Mouse (Mus musculus) liver, adult 2 months (tissue): ENCODE data around the gene Slc22a17. TPM values are rescaled to one million over a fixed set of nuclear protein-coding genes. Genes with fewer than 3 reads are reported as not detected.

Source experiments
- DNase-seq: peaks from one replicate; pipeline ENCODE4 v3.0.0-alpha.2; 2011; ENCODE audit warnings: low read depth, low spot score; ENCODE audit errors: extremely low read depth
- H3K27ac ChIP-seq: fragments of 200-500 bp; replicated peaks from 2 replicates; pipeline ENCODE4 v1.5.1; 2012; ENCODE audit warnings: low read depth, mild to moderate bottlenecking, control low read depth, inconsistent platforms, low read length; ENCODE audit not compliant: insufficient read depth
- H3K27me3 ChIP-seq: fragments of 200-500 bp; 2 replicates; pipeline ENCODE4 v1.6.1; 2012; ENCODE audit warnings: mild to moderate bottlenecking, moderate library complexity, low read length, inconsistent platforms; ENCODE audit not compliant: control insufficient read depth, insufficient read depth
- H3K36me3 ChIP-seq: fragments of 200-500 bp; 2 replicates; pipeline ENCODE4 v1.6.1; 2012; ENCODE audit warnings: low read length, inconsistent platforms; ENCODE audit not compliant: control insufficient read depth, insufficient read depth
- H3K4me1 ChIP-seq: fragments of 200-500 bp; 2 replicates; pipeline ENCODE4 v1.6.1; 2011; ENCODE audit warnings: low read length; ENCODE audit not compliant: control insufficient read depth, insufficient read depth
- H3K4me3 ChIP-seq: fragments of 200-500 bp; 2 replicates; pipeline ENCODE4 v1.5.1; 2011; ENCODE audit warnings: low read depth, mild to moderate bottlenecking, control low read depth, low read length, moderate library complexity; ENCODE audit not compliant: insufficient read depth
- H3K79me2 ChIP-seq: fragments of 200-500 bp; 2 replicates; pipeline ENCODE4 v1.6.1; 2012; ENCODE audit warnings: inconsistent platforms, mild to moderate bottlenecking, low read length, moderate library complexity; ENCODE audit not compliant: control insufficient read depth, insufficient read depth
- H3K9ac ChIP-seq: fragments of 200-500 bp; 2 replicates; pipeline ENCODE4 v1.6.1; 2012; ENCODE audit warnings: low read depth, mild to moderate bottlenecking, control low read depth, inconsistent platforms, low read length
- CTCF ChIP-seq: fragments of 200-500 bp; IDR thresholded peaks from 2 replicates; pipeline ENCODE4 v1.5.1; 2011; ENCODE audit warnings: low read depth, low read length, control low read depth
- POLR2A ChIP-seq: fragments of 200-500 bp; IDR thresholded peaks from 2 replicates; pipeline ENCODE4 v1.6.1; 2011; ENCODE audit warnings: low read length, control low read depth; ENCODE audit not compliant: insufficient read depth; ENCODE audit errors: extremely low read depth
- WGBS: fragments of 180-500 bp; shearing (Covaris S2); methylation state at CpG from one replicate; pipeline ENCODE4 v1.1.7; 2018; 5-methylcytosine and 5-hydroxymethylcytosine counted together
- polyA plus RNA-seq: library from polyadenylated mRNA; depleted of rRNA; stranded (reverse); fragments of >200 nt; gene quantifications from 2 replicates; pipeline ENCODE4 v1.2.3, GENCODE M21; 2012; rRNA removed
- total RNA-seq: library from RNA; depleted of rRNA; stranded (reverse); fragments of >200 nt; gene quantifications from 2 replicates; pipeline ENCODE4 v1.2.3, GENCODE M21; 2014; rRNA removed

Slc22a17 gene
- total and polyA plus RNA-seq, 2 experiments, result 0.46 to 2.7 TPM

- Histone ChIP-seq H3K27ac (no peak overlapping the region), H3K27me3 (no peaks in the 10 kb centered on the region), H3K4me1 (no peaks in the 10 kb centered on the region; the same call in 1 of the 2 replicates), H3K9ac (no peak overlapping the region), H3K4me3 (no peak overlapping the region), H3K36me3 (no peaks in the 10 kb centered on the region), H3K79me2 (no peaks in the 10 kb centered on the region)
- WGBS, result 86% methylated on average over 7 of the region's 7 CpGs
- TF ChIP-seq CTCF, result no peak
- no peak for TF ChIP-seq POLR2A
- DNase-seq, result no peak
Measured at GRCm38 (mm10) chr14:54856703-54857102, 56.2 kb downstream of the Slc22a17 start.

Other genes with a start within 250 kb of the Slc22a17 start
- gene 1700123O20Rik, start 226.9 kb downstream of the Slc22a17 start, total RNA-seq, result 30.6 and 36.0 TPM in 2 replicates
- gene 1700123O20Rik, start 226.9 kb downstream of the Slc22a17 start, polyA plus RNA-seq, result 36.7 and 39.0 TPM in 2 replicates
- 39.7 and 44.3 TPM in 2 replicates for gene Acin1, start 226.2 kb downstream of the Slc22a17 start, total RNA-seq
- gene Acin1, start 226.2 kb downstream of the Slc22a17 start, polyA plus RNA-seq, result 39.0 and 49.1 TPM in 2 replicates
- gene Gm29776, start 214.3 kb downstream of the Slc22a17 start, total RNA-seq, result not detected in 2 replicates
- gene Gm29776, start 214.3 kb downstream of the Slc22a17 start, polyA plus RNA-seq, result not detected in 2 replicates
- gene Cebpe, start 201.0 kb downstream of the Slc22a17 start, total RNA-seq, result 5.6 and 7.9 TPM in 2 replicates
- gene Cebpe, start 201.0 kb downstream of the Slc22a17 start, polyA plus RNA-seq, result 12.4 and 12.9 TPM in 2 replicates
- gene Slc7a8, start 131.2 kb downstream of the Slc22a17 start, total RNA-seq, result 1.0 and 1.8 TPM in 2 replicates
- 2.2 and 2.9 TPM in 2 replicates for gene Slc7a8, start 131.2 kb downstream of the Slc22a17 start, polyA plus RNA-seq
- not detected in 2 replicates for gene Rnf212b, start 99.0 kb downstream of the Slc22a17 start, total RNA-seq
- gene Rnf212b, start 99.0 kb downstream of the Slc22a17 start, polyA plus RNA-seq, result not detected in 2 replicates
- 1.9 and 2.5 TPM in 2 replicates for gene Homez, start 42.2 kb downstream of the Slc22a17 start, total RNA-seq
- gene Homez, start 42.2 kb downstream of the Slc22a17 start, polyA plus RNA-seq, result 2.1 and 3.3 TPM in 2 replicates
- 4.9 and 6.4 TPM in 2 replicates for gene Ppp1r3e, start 35.6 kb downstream of the Slc22a17 start, total RNA-seq
- 7.5 and 8.7 TPM in 2 replicates for gene Ppp1r3e, start 35.6 kb downstream of the Slc22a17 start, polyA plus RNA-seq
- 14.1 and 17.2 TPM in 2 replicates for gene Bcl2l2, start 29.8 kb downstream of the Slc22a17 start, total RNA-seq
- gene Bcl2l2, start 29.8 kb downstream of the Slc22a17 start, polyA plus RNA-seq, result 17.3 and 19.5 TPM in 2 replicates
- gene Gm20521, start 29.7 kb downstream of the Slc22a17 start, total RNA-seq, result 0.13 TPM in 1 of 2 replicates, not detected in the other
- 7.9 TPM in 1 of 2 replicates, not detected in the other for gene Gm20521, start 29.7 kb downstream of the Slc22a17 start, polyA plus RNA-seq
- gene Pabpn1, start 20.6 kb downstream of the Slc22a17 start, total RNA-seq, result 29.7 and 37.8 TPM in 2 replicates
- gene Pabpn1, start 20.6 kb downstream of the Slc22a17 start, polyA plus RNA-seq, result 65.4 and 89.4 TPM in 2 replicates
- gene Efs, start 13.0 kb upstream of the Slc22a17 start, total RNA-seq, result under 0.01 and 0.20 TPM in 2 replicates
- gene Efs, start 13.0 kb upstream of the Slc22a17 start, polyA plus RNA-seq, result 0.13 and 0.15 TPM in 2 replicates
- gene Il25, start 19.6 kb upstream of the Slc22a17 start, total RNA-seq, result not detected in 2 replicates
- not detected in 2 replicates for gene Il25, start 19.6 kb upstream of the Slc22a17 start, polyA plus RNA-seq
- gene Cmtm5, start 23.1 kb upstream of the Slc22a17 start, total RNA-seq, result not detected in 2 replicates
- gene Cmtm5, start 23.1 kb upstream of the Slc22a17 start, polyA plus RNA-seq, result not detected in 2 replicates
- gene Myh6, start 53.8 kb upstream of the Slc22a17 start, total RNA-seq, result 0.60 TPM in 1 of 2 replicates, not detected in the other
- gene Myh6, start 53.8 kb upstream of the Slc22a17 start, polyA plus RNA-seq, result 0.02 and 0.04 TPM in 2 replicates
- gene Gm17428, start 63.8 kb upstream of the Slc22a17 start, total RNA-seq, result not detected in 2 replicates
- gene Gm17428, start 63.8 kb upstream of the Slc22a17 start, polyA plus RNA-seq, result not detected in 2 replicates
- 1.5 TPM in 1 of 2 replicates, not detected in the other for gene Myh7, start 81.5 kb upstream of the Slc22a17 start, total RNA-seq
- 0.02 TPM in 1 of 2 replicates, not detected in the other for gene Myh7, start 81.5 kb upstream of the Slc22a17 start, polyA plus RNA-seq
- gene Ngdn, start 102.3 kb upstream of the Slc22a17 start, total RNA-seq, result 25.8 and 26.9 TPM in 2 replicates
- 6.9 and 8.1 TPM in 2 replicates for gene Ngdn, start 102.3 kb upstream of the Slc22a17 start, polyA plus RNA-seq
- 1.5 and 1.7 TPM in 2 replicates for gene Zfhx2, start 179.2 kb upstream of the Slc22a17 start, total RNA-seq
- 1.4 and 1.7 TPM in 2 replicates for gene Zfhx2, start 179.2 kb upstream of the Slc22a17 start, polyA plus RNA-seq
- 14.6 and 15.4 TPM in 2 replicates for gene Thtpa, start 181.7 kb upstream of the Slc22a17 start, total RNA-seq
- gene Thtpa, start 181.7 kb upstream of the Slc22a17 start, polyA plus RNA-seq, result 8.7 and 10.9 TPM in 2 replicates
- 4.9 and 5.4 TPM in 2 replicates for gene Ap1g2, start 193.5 kb upstream of the Slc22a17 start, total RNA-seq
- 8.7 and 15.6 TPM in 2 replicates for gene Ap1g2, start 193.5 kb upstream of the Slc22a17 start, polyA plus RNA-seq
- not detected in 2 replicates for gene Jph4, start 203.8 kb upstream of the Slc22a17 start, total RNA-seq
- not detected in 2 replicates for gene Jph4, start 203.8 kb upstream of the Slc22a17 start, polyA plus RNA-seq